Mouse (Mus musculus) brain, embryonic 18.5 days (tissue): ENCODE measurements around the gene Gm2381.
"Not testable (repeated sequence)": the region's sequence is repeated elsewhere in the genome, so short reads cannot be mapped to it uniquely, and the experiment has no call there.

Experiments
- DNase-seq: peaks from one replicate; pipeline ENCODE4 v3.0.0-alpha.2; 2012; ENCODE audit warnings: low read depth, low spot score

The Gm2381 gene

GRCm38 (mm10) chr7:42866801-42867458 is at the start of gene Gm2381:
Gm2381 (minus strand) TSS chr7:42867234.
- not testable (repeated sequence) for DNase-seq

- DNase-seq, result not testable (repeated sequence)
These were observed 31.0 kb upstream of the Gm2381 start for GRCm38 (mm10) chr7:42898067-42898466.

GRCm38 (mm10) chr7:42878090-42878489 is 11.1 kb upstream of the Gm2381 start:
- no peak for DNase-seq

- not testable (repeated sequence) for DNase-seq
These were observed 28.7 kb downstream of the Gm2381 start for GRCm38 (mm10) chr7:42838366-42838765.

- no peak for DNase-seq
These were observed 34.8 kb downstream of the Gm2381 start for GRCm38 (mm10) chr7:42832221-42832620.

- not testable (repeated sequence) for DNase-seq
These were observed 73.6 kb downstream of the Gm2381 start, which contains the start of gene Vmn2r62 for GRCm38 (mm10) chr7:42793425-42793824. Vmn2r62 (minus strand) TSS chr7:42793525.
